Mouse (Mus musculus) hindbrain, embryonic 12.5 days (tissue): ENCODE measurements around the gene Mier1. TPM values are rescaled to one million over a fixed set of nuclear protein-coding genes. Genes with fewer than 3 reads are reported as not detected.

Source experiments
- ATAC-seq: fragments of 200-750 bp; cut with Nextera tagmentation; 2 replicates; pipeline ENCODE4 v1.8.0; 2017; ENCODE audit warnings: moderate TSS enrichment; ENCODE audit not compliant: low FRiP score
- H3K27ac ChIP-seq: fragments of 300-500 bp; sonication (generic); 2 replicates; pipeline ENCODE4 v1.5.1; 2016; ENCODE audit warnings: mild to moderate bottlenecking
- H3K27me3 ChIP-seq: fragments of 300-500 bp; sonication (generic); 2 replicates; pipeline ENCODE4 v1.6.1; 2016; ENCODE audit warnings: mild to moderate bottlenecking
- H3K36me3 ChIP-seq: fragments of 300-500 bp; sonication (generic); 2 replicates; pipeline ENCODE4 v1.6.1; 2016; ENCODE audit warnings: mild to moderate bottlenecking
- H3K4me1 ChIP-seq: fragments of 300-500 bp; sonication (generic); 2 replicates; pipeline ENCODE4 v1.6.1; 2016
- H3K4me2 ChIP-seq: fragments of 300-500 bp; sonication (generic); replicated peaks from 2 replicates; pipeline ENCODE4 v1.6.1; 2016; ENCODE audit warnings: mild to moderate bottlenecking
- H3K4me3 ChIP-seq: fragments of 300-500 bp; sonication (generic); 2 replicates; pipeline ENCODE4 v1.5.1; 2016; ENCODE audit warnings: mild to moderate bottlenecking
- H3K9ac ChIP-seq: fragments of 300-500 bp; sonication (generic); 2 replicates; pipeline ENCODE4 v1.6.1; 2016; ENCODE audit warnings: mild to moderate bottlenecking, moderate library complexity
- H3K9me3 ChIP-seq: fragments of 300-500 bp; sonication (generic); replicated peaks from 2 replicates; pipeline ENCODE4 v1.6.1; 2016; ENCODE audit warnings: mild to moderate bottlenecking
- WGBS: fragments of 180-500 bp; shearing (Covaris S2); methylation state at CpG from one replicate; pipeline ENCODE4 v1.1.7; 2016; 5-methylcytosine and 5-hydroxymethylcytosine counted together
- polyA plus RNA-seq: library from polyadenylated mRNA; unstranded; fragments of >200 nt; fragmentation: Nextera tagmentation; extraction: Ambion mirVana; gene quantifications from 2 replicates; pipeline ENCODE4 v1.2.1, GENCODE M21; 2016

The Mier1 gene
- polyA plus RNA-seq: 46.1 and 47.8 TPM in 2 replicates

DNA sequence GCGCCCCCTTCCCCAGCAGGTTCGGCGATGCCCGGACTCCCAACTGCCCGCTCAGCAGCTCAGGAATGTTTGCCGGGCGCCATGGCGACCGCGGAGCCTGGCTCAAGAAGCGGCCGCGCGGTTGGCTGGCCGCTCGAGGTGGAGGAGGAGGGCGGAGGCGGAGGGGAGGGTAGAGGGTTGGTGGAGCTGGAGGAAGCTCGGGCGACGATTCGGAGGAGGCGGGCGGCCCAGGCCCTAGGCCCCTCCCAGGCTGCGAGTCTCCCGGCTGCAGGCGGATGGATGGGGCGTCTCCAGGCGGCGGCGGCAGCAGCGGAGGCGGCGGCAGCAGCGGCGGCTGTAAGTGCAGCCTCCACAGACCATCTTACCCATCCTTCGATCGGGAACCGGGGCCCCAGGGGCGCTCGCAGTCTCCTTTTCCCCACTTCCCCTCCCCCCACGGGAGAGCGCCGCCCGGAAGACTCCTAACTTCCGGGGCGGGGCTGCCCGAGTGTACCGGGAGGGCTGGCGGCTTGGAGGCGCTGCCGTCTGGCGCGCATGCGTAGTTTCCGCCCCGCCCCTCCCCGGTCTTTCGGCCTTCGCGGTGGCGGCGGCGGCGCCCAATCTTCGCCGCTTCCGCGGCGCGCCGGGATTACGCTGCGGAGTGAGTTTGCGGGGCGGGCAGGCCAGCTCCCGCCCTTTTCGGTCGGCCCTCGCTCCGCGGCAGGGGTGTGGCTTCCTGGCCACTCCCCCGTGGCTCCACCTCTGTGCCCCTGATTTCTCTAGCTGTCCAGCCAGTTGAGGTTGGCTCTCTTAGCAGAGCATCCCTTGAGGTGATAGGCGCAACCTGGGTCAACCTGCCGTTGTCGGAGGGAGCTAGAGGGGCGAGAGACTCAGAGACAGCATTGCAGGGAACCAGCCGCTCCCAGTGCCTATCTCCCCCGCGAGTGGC is at the start of gene Mier1, which contains the start of gene Wdr78:
TSS of gene Mier1 (plus strand) at position 207 of the 928 bp plus-strand sequence.
TSS of gene Wdr78 (minus strand) at position 372 of the 928 bp plus-strand sequence.
- peak within 1 kb of the TSS; percentile 75 for H3K4me2 ChIP-seq
- H3K27me3 ChIP-seq: no peaks in the 10 kb centered on the region
- no peaks in the 10 kb centered on the region for H3K9me3 ChIP-seq
- 0 out of 2 replicates have a peak, but pooled peaks cover 8% of the 10 kb centered on the region for H3K36me3 ChIP-seq
- H3K27ac ChIP-seq: peak within 1 kb of the TSS; percentile 99
- peak within 1 kb of the TSS; percentile 78 for H3K4me3 ChIP-seq
- WGBS: 0% methylated on average over 78 of the region's 90 CpGs
- H3K4me1 ChIP-seq: peaks cover 23% of the 10 kb centered on the region
- peak; percentile 99 for ATAC-seq
- peak within 1 kb of the TSS; percentile 85 for H3K9ac ChIP-seq

DNA sequence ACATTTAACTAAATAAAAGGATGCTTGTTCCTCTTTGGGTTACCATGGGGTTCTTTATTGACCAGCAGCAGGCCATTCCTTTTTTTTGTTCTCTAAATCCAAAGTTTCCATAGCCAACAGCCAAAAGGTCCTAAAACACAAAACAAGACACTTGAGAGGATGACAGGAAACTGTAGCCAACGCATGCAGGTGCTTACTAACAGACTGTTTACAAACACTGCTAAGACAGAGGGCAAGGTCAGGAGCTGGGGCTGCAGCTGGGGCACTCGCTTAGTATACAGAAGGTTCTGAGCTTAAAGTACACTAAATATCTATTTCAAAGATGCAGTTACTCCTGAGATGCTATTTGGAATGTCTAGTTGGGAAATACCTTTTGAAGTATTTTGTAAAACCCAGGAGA is 49.8 kb upstream of the Mier1 start:
- Histone ChIP-seq H3K27ac (no peak overlapping the region), H3K9me3 (no peaks in the 10 kb centered on the region), H3K4me3 (no peak overlapping the region), H3K36me3 (no peaks in the 10 kb centered on the region), H3K4me1 (no peaks in the 10 kb centered on the region), H3K4me2 (no peak overlapping the region), H3K27me3 (no peaks in the 10 kb centered on the region), H3K9ac (no peak overlapping the region)
- 80% methylated on average over 2 of the region's 2 CpGs for WGBS
- no peak for ATAC-seq

DNA sequence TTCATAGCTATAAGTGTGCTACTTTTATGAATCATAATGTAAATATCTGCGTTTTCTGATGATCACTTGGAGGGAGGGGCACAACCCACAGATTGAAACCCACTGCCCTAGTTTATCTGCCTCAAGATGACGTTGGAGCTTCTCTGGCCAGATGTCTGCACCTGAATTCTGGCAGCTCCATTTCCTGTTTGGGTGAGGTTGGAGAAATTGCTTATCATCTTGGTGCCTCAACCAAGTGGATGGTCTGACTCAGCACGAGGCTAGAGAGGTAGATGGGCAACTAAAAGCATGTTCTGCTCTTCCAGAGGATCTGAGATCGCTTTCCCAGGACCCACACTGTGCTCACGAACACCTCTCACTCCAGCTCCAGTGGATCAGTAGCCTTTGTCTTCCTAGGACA is 49.2 kb upstream of the Mier1 start:
- Histone ChIP-seq H3K9ac (no peak overlapping the region), H3K27me3 (no peaks in the 10 kb centered on the region), H3K27ac (no peak overlapping the region), H3K36me3 (no peaks in the 10 kb centered on the region), H3K4me3 (no peak overlapping the region), H3K4me1 (no peaks in the 10 kb centered on the region), H3K4me2 (no peak overlapping the region), H3K9me3 (no peaks in the 10 kb centered on the region)
- 86% methylated on average over 5 of the region's 5 CpGs for WGBS
- ATAC-seq: no peak

DNA sequence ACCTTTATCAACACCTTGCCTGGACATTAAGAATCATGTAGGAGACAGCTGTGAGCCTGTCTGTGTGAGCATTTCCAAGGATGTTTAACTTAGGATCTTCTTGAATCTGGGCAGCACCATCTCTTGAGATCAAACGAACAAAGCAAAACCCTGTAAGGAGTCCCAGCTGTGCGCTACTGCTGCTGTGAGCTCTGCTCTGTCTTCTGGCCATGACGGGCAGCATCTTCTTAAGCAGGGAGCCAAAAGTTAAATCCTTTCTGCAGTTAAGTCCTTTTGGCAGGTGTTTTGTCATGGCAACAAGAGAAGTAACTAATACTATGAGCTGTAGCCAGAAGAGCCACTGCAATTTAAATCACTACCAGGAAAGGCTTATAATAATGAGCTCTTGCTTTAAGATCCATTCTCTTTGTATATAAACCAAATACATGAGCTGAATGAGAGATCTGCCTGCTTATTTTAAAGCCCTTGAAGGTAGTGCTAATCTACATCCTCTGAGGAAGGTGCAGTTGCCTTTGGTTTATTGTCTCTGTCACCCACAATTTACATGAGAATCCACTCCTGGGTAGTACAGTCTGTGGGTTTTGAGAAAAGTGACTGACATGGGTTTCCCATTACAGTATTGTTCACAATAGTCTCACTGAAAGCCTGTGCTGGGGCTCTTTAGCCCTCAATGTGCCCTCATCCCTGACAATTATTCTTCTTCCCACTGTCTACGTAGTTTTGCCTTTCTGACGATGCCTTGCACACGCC is 46.1 kb upstream of the Mier1 start:
- H3K36me3 ChIP-seq: no peaks in the 10 kb centered on the region
- H3K27ac ChIP-seq: no peak overlapping the region
- no peak overlapping the region for H3K9ac ChIP-seq
- H3K27me3 ChIP-seq: no peaks in the 10 kb centered on the region
- H3K4me2 ChIP-seq: no peak overlapping the region
- WGBS: 62% methylated on average over 6 of the region's 6 CpGs
- H3K4me1 ChIP-seq: no peaks in the 10 kb centered on the region
- H3K4me3 ChIP-seq: no peak overlapping the region
- H3K9me3 ChIP-seq: no peaks in the 10 kb centered on the region
- ATAC-seq: no peak

DNA sequence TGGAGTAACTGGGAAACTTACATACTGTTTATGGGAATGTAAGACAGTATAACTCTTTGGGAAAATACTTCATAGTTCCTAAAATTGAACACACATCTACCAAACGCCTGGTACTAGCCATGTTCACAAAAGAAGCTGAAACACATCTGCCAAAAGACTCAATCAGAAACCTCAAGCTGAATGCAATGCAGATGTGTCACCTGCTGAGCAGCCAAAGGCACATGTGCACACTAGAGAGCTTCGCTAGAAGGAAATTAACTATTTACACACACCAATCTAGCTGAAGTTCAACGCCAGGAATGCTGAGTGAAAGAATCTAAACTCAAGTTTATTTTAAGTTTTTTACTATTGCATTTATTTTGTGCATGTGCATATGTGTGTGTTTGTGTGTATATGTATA is 43.6 kb upstream of the Mier1 start:
- WGBS: 68% methylated on average over 3 of the region's 3 CpGs
- ATAC-seq: no peak
- H3K9ac ChIP-seq: no peak overlapping the region
- H3K27ac ChIP-seq: no peak overlapping the region
- H3K4me3 ChIP-seq: no peak overlapping the region
- no peaks in the 10 kb centered on the region for H3K4me1 ChIP-seq
- H3K27me3 ChIP-seq: no peaks in the 10 kb centered on the region
- H3K4me2 ChIP-seq: no peak overlapping the region
- no peaks in the 10 kb centered on the region for H3K36me3 ChIP-seq
- no peaks in the 10 kb centered on the region for H3K9me3 ChIP-seq

DNA sequence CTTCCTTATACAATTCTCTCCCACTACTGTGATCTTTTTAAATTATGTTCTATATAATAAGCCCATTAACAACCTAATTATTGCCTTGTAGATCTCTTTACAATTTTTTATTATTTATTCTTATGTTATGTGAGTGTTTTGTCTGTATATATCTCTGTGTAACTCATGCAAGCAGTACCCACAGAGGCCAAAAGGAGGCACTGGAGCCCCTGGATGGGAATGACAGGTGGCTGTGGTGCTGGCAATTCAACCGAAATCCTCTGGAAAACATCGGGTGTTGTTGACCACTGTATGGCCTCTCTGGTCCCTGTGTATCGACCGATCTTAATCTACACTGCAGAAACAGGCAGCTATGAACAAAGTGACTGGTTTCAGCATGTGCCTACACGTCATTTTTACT is 29.0 kb upstream of the Mier1 start:
- Histone ChIP-seq H3K27ac (no peak overlapping the region), H3K4me1 (no peaks in the 10 kb centered on the region), H3K9me3 (no peaks in the 10 kb centered on the region), H3K9ac (no peak overlapping the region), H3K27me3 (no peaks in the 10 kb centered on the region), H3K4me2 (no peak overlapping the region), H3K4me3 (no peak overlapping the region), H3K36me3 (peaks cover 6% of the 10 kb centered on the region; the same call in 1 of the 2 replicates)
- ATAC-seq: no peak
- 88% methylated on average over 5 of the region's 5 CpGs for WGBS

DNA sequence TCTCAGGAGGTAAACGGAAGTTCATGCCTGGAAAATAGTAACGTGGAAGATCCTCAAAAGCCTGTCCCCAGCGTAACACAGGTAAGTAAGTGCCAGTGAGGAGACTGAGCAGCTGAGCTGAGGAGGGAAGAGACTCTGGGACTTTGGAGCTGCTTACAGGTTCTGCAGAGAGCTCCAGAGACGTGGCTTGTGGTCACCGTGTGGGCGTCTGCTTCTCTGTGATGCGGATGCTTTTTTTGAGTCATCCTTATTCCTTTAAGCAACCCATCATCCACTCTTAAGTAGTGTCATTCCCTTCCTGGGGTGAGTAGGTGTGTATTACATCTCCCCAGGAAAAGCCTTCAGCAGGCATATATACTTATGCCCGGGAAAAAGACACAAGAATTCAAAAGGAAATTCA is 18.3 kb upstream of the Mier1 start:
- Histone ChIP-seq H3K4me2 (no peak overlapping the region), H3K9ac (no peak overlapping the region), H3K4me1 (no peaks in the 10 kb centered on the region), H3K9me3 (no peaks in the 10 kb centered on the region), H3K27me3 (no peaks in the 10 kb centered on the region), H3K4me3 (no peak overlapping the region), H3K36me3 (no peaks in the 10 kb centered on the region), H3K27ac (no peak overlapping the region)
- WGBS: 90% methylated on average over 8 of the region's 8 CpGs
- ATAC-seq: no peak

DNA sequence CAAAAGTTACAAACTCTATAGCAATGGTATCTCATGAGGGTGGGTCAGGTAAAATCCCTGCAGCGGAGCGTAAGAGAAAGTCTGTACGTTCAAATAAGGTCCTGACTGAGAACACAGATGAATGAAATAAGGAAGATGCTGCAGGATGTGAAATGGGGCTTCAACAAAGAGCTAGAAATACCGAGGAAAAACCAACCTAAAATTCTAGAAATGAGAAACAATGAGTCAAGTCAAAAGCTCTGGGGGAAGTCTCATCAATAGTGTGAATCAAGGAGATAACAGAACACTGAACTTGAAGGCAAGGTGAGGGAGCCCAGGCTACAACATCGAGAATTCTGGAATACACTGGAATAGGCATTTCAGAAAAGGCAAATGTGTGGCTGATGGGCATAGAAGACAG is 15.7 kb upstream of the Mier1 start:
- 90% methylated on average over 5 of the region's 5 CpGs for WGBS
- no peak overlapping the region for H3K4me3 ChIP-seq
- no peaks in the 10 kb centered on the region for H3K36me3 ChIP-seq
- no peaks in the 10 kb centered on the region for H3K9me3 ChIP-seq
- ATAC-seq: no peak
- H3K9ac ChIP-seq: no peak overlapping the region
- no peaks in the 10 kb centered on the region for H3K27me3 ChIP-seq
- H3K4me2 ChIP-seq: no peak overlapping the region
- no peak overlapping the region for H3K27ac ChIP-seq
- no peaks in the 10 kb centered on the region for H3K4me1 ChIP-seq

DNA sequence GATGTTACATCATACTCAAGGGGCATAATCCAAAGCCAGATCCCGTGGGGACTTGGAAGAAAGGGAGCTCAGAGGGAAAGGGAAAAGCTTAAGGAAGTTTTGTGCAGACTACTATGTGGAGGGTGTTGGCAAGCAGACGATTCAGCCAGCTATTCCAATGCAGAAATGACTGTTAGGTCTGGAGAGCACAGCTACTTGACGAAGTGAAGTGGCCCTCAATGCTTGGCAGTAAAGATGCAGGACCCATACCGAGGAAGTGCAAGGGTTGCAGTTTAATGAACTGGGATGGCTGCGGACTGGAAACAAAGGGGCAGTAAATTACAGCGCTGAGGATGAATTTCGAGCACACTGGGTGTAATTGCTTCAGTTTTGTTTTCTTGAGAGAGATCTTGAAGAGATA is 1.5 kb upstream of the Mier1 start:
- no peaks in the 10 kb centered on the region for H3K9me3 ChIP-seq
- WGBS: 68% methylated on average over 7 of the region's 7 CpGs
- H3K9ac ChIP-seq: peak overlapping the region; percentile 85; the same call in 1 of the 2 replicates

DNA sequence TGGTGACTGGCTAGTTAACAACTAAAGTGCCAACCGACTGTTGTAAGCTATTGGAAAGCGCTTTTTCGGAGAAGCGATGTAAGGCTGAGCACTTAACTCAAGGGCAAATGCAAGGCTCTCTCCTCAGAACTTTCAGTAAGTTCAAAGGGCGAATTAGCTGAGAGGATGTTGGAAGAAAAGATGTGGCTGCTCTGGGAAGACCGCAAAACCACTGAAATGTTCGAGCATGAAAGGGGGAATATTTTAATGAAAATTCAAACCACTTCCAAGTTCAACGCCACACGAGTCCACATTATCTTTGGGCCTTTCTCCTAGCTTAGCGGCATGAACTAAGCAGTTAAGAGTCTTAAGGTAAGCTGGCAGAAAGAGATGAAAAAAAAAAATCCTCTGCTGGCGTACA is 788 bp upstream of the Mier1 start:
- Histone ChIP-seq H3K27me3 (no peaks in the 10 kb centered on the region), H3K27ac (peak overlapping the region; percentile 99), H3K9ac (peak overlapping the region; percentile 85), H3K4me3 (peak overlapping the region; percentile 78), H3K36me3 (0 out of 2 replicates have a peak, but pooled peaks cover 8% of the 10 kb centered on the region), H3K4me1 (peaks cover 23% of the 10 kb centered on the region), H3K9me3 (no peaks in the 10 kb centered on the region), H3K4me2 (peak overlapping the region; percentile 75)
- ATAC-seq: no peak
- 16% methylated on average over 11 of the region's 11 CpGs for WGBS

More for the DNA sequence above, 1.5 kb upstream of the Mier1 start:
- Histone ChIP-seq H3K27me3 (no peaks in the 10 kb centered on the region), H3K36me3 (0 out of 2 replicates have a peak, but pooled peaks cover 8% of the 10 kb centered on the region), H3K27ac (no peak overlapping the region), H3K4me2 (peak overlapping the region; percentile 75), H3K4me3 (peak overlapping the region; percentile 78), H3K4me1 (peaks cover 25% of the 10 kb centered on the region)
- no peak for ATAC-seq

DNA sequence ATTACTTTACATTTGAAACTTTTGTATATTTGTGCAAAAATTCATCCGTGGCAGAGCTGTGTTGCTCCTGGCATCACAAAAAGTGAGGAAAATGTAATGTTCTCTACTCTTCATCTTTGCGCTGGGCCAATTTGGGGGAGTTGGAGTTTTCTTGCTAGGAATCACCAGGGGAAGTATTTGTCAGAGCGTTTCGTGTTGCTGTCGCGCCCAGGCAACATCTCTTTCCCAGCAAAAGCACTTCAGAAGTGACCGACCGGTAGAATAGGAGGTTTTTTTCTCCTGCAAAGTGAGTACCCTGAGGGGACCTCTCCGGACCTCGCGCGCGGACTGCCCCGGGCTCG is 4.7 kb downstream of the Mier1 start:
- Histone ChIP-seq H3K9me3 (no peaks in the 10 kb centered on the region), H3K9ac (peak overlapping the region; percentile 87), H3K27me3 (no peaks in the 10 kb centered on the region), H3K27ac (peak overlapping the region; percentile 89), H3K4me3 (peak overlapping the region; percentile 95), H3K4me2 (peak overlapping the region; percentile 85), H3K4me1 (peaks cover 22% of the 10 kb centered on the region), H3K36me3 (0 out of 2 replicates have a peak, but pooled peaks cover 4% of the 10 kb centered on the region)
- under 1% methylated on average over 15 of the region's 15 CpGs for WGBS
- ATAC-seq: no peak; the same call in 1 of the 2 replicates
